Mouse (Mus musculus): ENCODE results near the gene Camk2d. TPM values are rescaled to one million over a fixed set of nuclear protein-coding genes. Genes with fewer than 3 reads are reported as not detected.

The Camk2d gene
- 71.7 TPM for polyA plus RNA-seq (2017; shearing (Covaris generic))

GRCm38 (mm10) chr3:126596086-126596485, at the start of gene Camk2d:
Gene Camk2d (plus strand): TSS chr3:126596302.

Other genes with a start within 250 kb of the Camk2d start
- not detected for gene Arsj, start 232.6 kb upstream of the Camk2d start, polyA plus RNA-seq (2017; shearing (Covaris generic))

Data from activated CD4-positive, CD25-positive, alpha-beta regulatory T cell, adult 9 weeks (primary cell).